Mouse (Mus musculus) C2C12 (cell line): ENCODE measurements around the gene Hist4h4. TPM values are rescaled to one million over a fixed set of nuclear protein-coding genes. Genes with fewer than 3 reads are reported as not detected.

Source experiments
- H3K27me3 ChIP-seq: one replicate; pipeline ENCODE4 v1.6.1; 2011; ENCODE audit not compliant: control insufficient read depth, insufficient read depth, insufficient read length
- H3K36me3 ChIP-seq: one replicate; pipeline ENCODE4 v1.6.1; 2011; ENCODE audit not compliant: control insufficient read depth, insufficient read depth
- H3K4me3 ChIP-seq: one replicate; pipeline ENCODE4 v1.5.1; 2011; ENCODE audit warnings: mild to moderate bottlenecking, control low read depth; ENCODE audit not compliant: poor library complexity, insufficient read depth, severe bottlenecking
- H3K79me2 ChIP-seq: one replicate; pipeline ENCODE4 v1.6.1; 2011; ENCODE audit not compliant: control insufficient read depth, insufficient read depth
- H3K79me3 ChIP-seq: one replicate; pipeline ENCODE4 v1.6.1; 2011; ENCODE audit warnings: low read depth, control low read depth
- H3ac ChIP-seq: one replicate; pipeline ENCODE3; 2011; ENCODE audit warnings: low read depth; ENCODE audit not compliant: control insufficient read depth, insufficient read length
- CEBPB ChIP-seq: IDR thresholded peaks from one replicate; pipeline ENCODE4 v1.6.1; 2011; ENCODE audit warnings: low read depth, mild to moderate bottlenecking, control low read depth, moderate library complexity
- CTCF ChIP-seq: IDR thresholded peaks from one replicate; pipeline ENCODE4 v1.5.1; 2011; ENCODE audit not compliant: control insufficient read depth, insufficient read depth, insufficient read length
- FOSL1 ChIP-seq: IDR thresholded peaks from one replicate; pipeline ENCODE4 v1.8.0; 2011; ENCODE audit warnings: mild to moderate bottlenecking, low read length; ENCODE audit not compliant: poor library complexity, insufficient read depth, severe bottlenecking
- MAX ChIP-seq: IDR thresholded peaks from one replicate; pipeline ENCODE4 v1.6.1; 2011; ENCODE audit warnings: mild to moderate bottlenecking, control low read depth
- MYOD1 ChIP-seq: IDR thresholded peaks from one replicate; pipeline ENCODE4 v1.6.1; 2011; ENCODE audit warnings: low read depth; ENCODE audit not compliant: control insufficient read depth, insufficient read length
- MYOG ChIP-seq: IDR thresholded peaks from one replicate; pipeline ENCODE4 v1.6.1; 2011; ENCODE audit not compliant: control insufficient read depth, insufficient read length; ENCODE audit errors: extremely low read depth
- USF1 ChIP-seq: IDR thresholded peaks from one replicate; pipeline ENCODE4 v1.6.1; 2011; ENCODE audit warnings: low read depth, mild to moderate bottlenecking, control low read depth, moderate library complexity
- polyA plus RNA-seq: library from polyadenylated mRNA; unstranded; fragments of >200 nt; fragmentation: generic; extraction: Trizol; gene quantifications from one replicate; pipeline ENCODE4 v1.2.1, GENCODE M21; 2012; ENCODE audit warnings: missing spikeins

The Hist4h4 gene
- polyA plus RNA-seq, 1 experiment, result 0.80 TPM

GRCm38 (mm10) chr6:136792884-136793758, 11.1 kb downstream of the Hist4h4 start:
- H3K79me3 ChIP-seq, result no peaks in the 10 kb centered on the region
- no peaks in the 10 kb centered on the region for H3K36me3 ChIP-seq
- no peaks in the 10 kb centered on the region for H3K79me2 ChIP-seq
- H3K27me3 ChIP-seq, result peaks cover 8% of the 10 kb centered on the region
- H3K4me3 ChIP-seq, result no peak overlapping the region
- no peak overlapping the region for H3ac ChIP-seq
- no peak for TF ChIP-seq CEBPB
- TF ChIP-seq FOSL1, result no peak
- TF ChIP-seq MYOG, result no peak
- no peak for TF ChIP-seq USF1
- TF ChIP-seq CTCF, result no peak
- TF ChIP-seq MYOD1, result no peak
- no peak for TF ChIP-seq MAX

- H3K27me3 ChIP-seq, result peaks cover 8% of the 10 kb centered on the region
- TF ChIP-seq CEBPB (no peak), FOSL1 (no peak), MYOD1 (no peak), MAX (no peak), CTCF (no peak), MYOG (no peak), USF1 (no peak)
- H3K36me3 ChIP-seq, result no peaks in the 10 kb centered on the region
- no peaks in the 10 kb centered on the region for H3K79me3 ChIP-seq
- H3ac ChIP-seq, result no peak overlapping the region
- H3K79me2 ChIP-seq, result no peaks in the 10 kb centered on the region
- H3K4me3 ChIP-seq, result no peak overlapping the region
These were observed 14.7 kb downstream of the Hist4h4 start for GRCm38 (mm10) chr6:136789391-136789971.

GRCm38 (mm10) chr6:136782761-136783160, 21.5 kb downstream of the Hist4h4 start:
- no peak overlapping the region for H3K4me3 ChIP-seq
- TF ChIP-seq MYOD1 (no peak), USF1 (no peak), MYOG (no peak), CTCF (no peak), MAX (no peak), FOSL1 (no peak), CEBPB (no peak)
- H3K79me3 ChIP-seq, result no peaks in the 10 kb centered on the region
- no peaks in the 10 kb centered on the region for H3K36me3 ChIP-seq
- H3K79me2 ChIP-seq, result no peaks in the 10 kb centered on the region
- peaks cover 7% of the 10 kb centered on the region for H3K27me3 ChIP-seq
- no peak overlapping the region for H3ac ChIP-seq

- Histone ChIP-seq H3K79me3 (no peaks in the 10 kb centered on the region), H3ac (no peak overlapping the region), H3K27me3 (peaks cover 7% of the 10 kb centered on the region), H3K4me3 (no peak overlapping the region), H3K36me3 (no peaks in the 10 kb centered on the region), H3K79me2 (no peaks in the 10 kb centered on the region)
- TF ChIP-seq MYOG (no peak), MAX (no peak), CTCF (no peak), USF1 (no peak), FOSL1 (no peak), MYOD1 (no peak), CEBPB (no peak)
These were observed 22.1 kb downstream of the Hist4h4 start for GRCm38 (mm10) chr6:136782146-136782545.

GRCm38 (mm10) chr6:136781377-136781986, 22.7 kb downstream of the Hist4h4 start, which contains the start of gene Gucy2c:
Gene Gucy2c, minus strand, starts transcription at chr6:136781765.
- Histone ChIP-seq H3K79me3 (no peaks in the 10 kb centered on the region), H3K27me3 (peaks cover 7% of the 10 kb centered on the region), H3ac (no peak within 1 kb of the TSS), H3K36me3 (no peaks in the 10 kb centered on the region), H3K79me2 (no peaks in the 10 kb centered on the region), H3K4me3 (no peak within 1 kb of the TSS)
- TF ChIP-seq FOSL1, result no peak
- no peak for TF ChIP-seq CEBPB
- no peak for TF ChIP-seq CTCF
- TF ChIP-seq USF1, result no peak
- no peak for TF ChIP-seq MAX
